Mouse (Mus musculus) limb, embryonic 14.5 days (tissue): ENCODE results near the gene Bcl2. TPM values are rescaled to one million over a fixed set of nuclear protein-coding genes. Genes with fewer than 3 reads are reported as not detected.

Source experiments
- ATAC-seq: fragments of 200-750 bp; cut with Nextera tagmentation; 2 replicates; pipeline ENCODE4 v1.8.0; 2017; ENCODE audit warnings: low read depth, moderate number of reproducible peaks, moderate TSS enrichment; ENCODE audit not compliant: low FRiP score
- DNase-seq: peaks from one replicate; pipeline ENCODE4 v3.0.0-alpha.2; 2015; ENCODE audit warnings: low spot score
- H3K27ac ChIP-seq: fragments of 300-500 bp; sonication (generic); replicated peaks from 2 replicates; pipeline ENCODE4 v1.5.1; 2014; ENCODE audit warnings: low read depth, mild to moderate bottlenecking, low read length, moderate library complexity, mixed read lengths
- H3K27me3 ChIP-seq: fragments of 300-500 bp; sonication (generic); 2 replicates; pipeline ENCODE4 v1.6.1; 2014; ENCODE audit warnings: low read length, mixed read lengths; ENCODE audit not compliant: control insufficient read depth, insufficient read depth
- H3K36me3 ChIP-seq: fragments of 300-500 bp; sonication (generic); 2 replicates; pipeline ENCODE4 v1.6.1; 2014; ENCODE audit warnings: mild to moderate bottlenecking, low read length, moderate library complexity, mixed read lengths; ENCODE audit not compliant: control insufficient read depth, insufficient read depth
- H3K4me1 ChIP-seq: fragments of 300-500 bp; sonication (generic); 2 replicates; pipeline ENCODE4 v1.6.1; 2014; ENCODE audit warnings: antibody characterized with exemption, low read length, mixed read lengths; ENCODE audit not compliant: control insufficient read depth, insufficient read depth
- H3K4me2 ChIP-seq: fragments of 300-500 bp; sonication (generic); replicated peaks from 2 replicates; pipeline ENCODE4 v1.6.1; 2014; ENCODE audit warnings: low read depth, mild to moderate bottlenecking, low read length, moderate library complexity; ENCODE audit not compliant: severe bottlenecking
- H3K4me3 ChIP-seq: fragments of 300-500 bp; sonication (generic); replicated peaks from 2 replicates; pipeline ENCODE4 v1.5.1; 2014; ENCODE audit warnings: low read length
- H3K9ac ChIP-seq: fragments of 300-500 bp; sonication (generic); 2 replicates; pipeline ENCODE4 v1.6.1; 2014; ENCODE audit warnings: mild to moderate bottlenecking, low read depth, low read length, moderate library complexity; ENCODE audit not compliant: severe bottlenecking
- H3K9me3 ChIP-seq: fragments of 300-500 bp; sonication (generic); 2 replicates; pipeline ENCODE4 v1.6.1; 2016; ENCODE audit warnings: low read length; ENCODE audit not compliant: control insufficient read depth
- POLR2A ChIP-seq: fragments of 200-500 bp; IDR thresholded peaks from 2 replicates; pipeline ENCODE4 v1.8.0; 2012; ENCODE audit warnings: inconsistent platforms, mild to moderate bottlenecking, moderate library complexity, borderline replicate concordance; ENCODE audit not compliant: insufficient read depth, insufficient read length; ENCODE audit errors: extremely low read depth
- WGBS: fragments of 180-500 bp; shearing (Covaris S2); extraction: QIAGEN DNeasy Blood & Tissue Kit; methylation state at CpG from one replicate; pipeline ENCODE4 v1.1.7; 2014; 5-methylcytosine and 5-hydroxymethylcytosine counted together
- polyA plus RNA-seq, 2 experiments: library from polyadenylated mRNA; depleted of rRNA in 1 of 2; stranded (reverse) in 1 of 2; unstranded in 1 of 2; fragments of >200 nt; fragmentation: Nextera tagmentation in 1 of 2; extraction: Ambion mirVana in 1 of 2; gene quantifications; 2 replicates each; pipeline versions ENCODE4 v1.2.1 to v1.2.3; 2012 to 2014

Gene Bcl2
- polyA plus RNA-seq, 2 experiments, result 8.0 to 15.7 TPM

GRCm38 (mm10) chr1:106679800-106680515 lies 34.1 kb downstream of the Bcl2 start:
- Histone ChIP-seq H3K4me2 (no peak overlapping the region), H3K4me3 (no peak overlapping the region)
- TF ChIP-seq POLR2A, result no peak

DNA sequence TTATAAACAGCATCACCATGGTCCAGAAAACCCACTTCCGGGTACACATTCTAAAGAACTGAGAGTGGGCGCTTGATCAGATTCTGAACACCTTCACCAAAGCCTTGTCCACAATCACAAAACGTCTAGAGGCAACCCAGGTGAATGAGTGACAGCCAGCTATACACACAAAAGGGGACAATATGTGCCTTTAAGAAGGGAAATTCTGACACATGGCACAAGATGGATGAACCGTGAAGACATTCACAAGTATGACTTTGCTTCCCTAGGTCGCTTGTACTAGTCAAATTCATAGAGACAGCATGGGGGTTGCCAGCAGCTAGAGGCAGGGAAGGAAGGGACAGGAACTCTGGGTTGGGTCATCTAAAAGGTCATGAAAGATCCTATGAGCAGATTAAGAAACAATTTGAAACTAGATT lies 36.0 kb downstream of the Bcl2 start:
- no peak overlapping the region for H3K9ac ChIP-seq
- TF ChIP-seq POLR2A, result no peak
- H3K36me3 ChIP-seq, result peaks cover 1% of the 10 kb centered on the region; the same call in 1 of the 2 replicates
- no peak for ATAC-seq
- no peak overlapping the region for H3K4me2 ChIP-seq
- 77% methylated on average over 5 of the region's 5 CpGs for WGBS
- H3K4me3 ChIP-seq, result no peak overlapping the region
- no peak overlapping the region for H3K27ac ChIP-seq
- no peaks in the 10 kb centered on the region for H3K27me3 ChIP-seq
- H3K4me1 ChIP-seq, result no peaks in the 10 kb centered on the region
- no peaks in the 10 kb centered on the region for H3K9me3 ChIP-seq
- DNase-seq, result no peak

More at GRCm38 (mm10) chr1:106679800-106680515, 34.1 kb downstream of the Bcl2 start:
- Histone ChIP-seq H3K9ac (no peak overlapping the region), H3K9me3 (no peaks in the 10 kb centered on the region), H3K4me1 (no peaks in the 10 kb centered on the region), H3K27me3 (no peaks in the 10 kb centered on the region), H3K36me3 (peaks cover 6% of the 10 kb centered on the region; the same call in 1 of the 2 replicates), H3K27ac (no peak overlapping the region)
- no peak for ATAC-seq
- 85% methylated on average over 6 of the region's 6 CpGs for WGBS
- DNase-seq, result no peak

- Histone ChIP-seq H3K27me3 (no peaks in the 10 kb centered on the region), H3K9me3 (no peaks in the 10 kb centered on the region), H3K36me3 (no peaks in the 10 kb centered on the region), H3K4me1 (peaks cover 6% of the 10 kb centered on the region; the same call in 1 of the 2 replicates), H3K27ac (peak overlapping the region; percentile 56; the same call in 1 of the 2 replicates), H3K4me3 (no peak overlapping the region), H3K4me2 (no peak overlapping the region), H3K9ac (no peak overlapping the region)
- WGBS, result 49% methylated on average over 8 of the region's 8 CpGs
- ATAC-seq (no peak), DNase-seq (no peak)
- TF ChIP-seq POLR2A, result no peak
Observed at GRCm38 (mm10) chr1:106666140-106667088, 47.7 kb downstream of the Bcl2 start.

DNA sequence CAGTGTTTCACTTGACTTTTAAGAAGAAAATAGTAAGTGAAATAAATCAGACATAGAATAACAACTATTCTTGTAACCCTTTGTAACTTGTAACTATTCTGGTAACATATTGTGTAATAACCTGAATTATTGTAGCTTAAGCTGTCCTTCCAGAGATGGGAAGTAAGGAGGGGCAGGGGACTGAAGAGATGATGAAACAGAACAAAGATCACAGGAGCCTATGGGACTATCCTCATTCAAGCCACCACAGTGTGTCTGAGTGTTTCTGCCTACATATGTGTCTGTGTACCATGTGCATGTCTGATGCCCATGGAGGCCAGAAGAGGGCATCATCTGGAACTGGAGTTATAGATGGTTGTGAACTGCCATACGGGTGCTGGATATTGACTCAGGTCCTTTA lies 49.1 kb downstream of the Bcl2 start:
- H3K36me3 ChIP-seq, result no peaks in the 10 kb centered on the region
- TF ChIP-seq POLR2A, result no peak
- H3K4me2 ChIP-seq, result no peak overlapping the region
- ATAC-seq (no peak), DNase-seq (no peak)
- H3K9ac ChIP-seq, result no peak overlapping the region
- no peaks in the 10 kb centered on the region for H3K9me3 ChIP-seq
- H3K27ac ChIP-seq, result no peak overlapping the region
- H3K4me3 ChIP-seq, result no peak overlapping the region
- H3K4me1 ChIP-seq, result peaks cover 6% of the 10 kb centered on the region; the same call in 1 of the 2 replicates
- no peaks in the 10 kb centered on the region for H3K27me3 ChIP-seq
- WGBS, result 90% methylated on average over 1 of the region's 1 CpGs

GRCm38 (mm10) chr1:106662486-106662885 lies 51.6 kb downstream of the Bcl2 start:
- H3K4me2 ChIP-seq, result no peak overlapping the region
- ATAC-seq, result no peak
- no peak overlapping the region for H3K4me3 ChIP-seq
- no peaks in the 10 kb centered on the region for H3K36me3 ChIP-seq
- H3K27me3 ChIP-seq, result no peaks in the 10 kb centered on the region
- peaks cover 6% of the 10 kb centered on the region; the same call in 1 of the 2 replicates for H3K4me1 ChIP-seq
- TF ChIP-seq POLR2A, result no peak
- no peak overlapping the region for H3K9ac ChIP-seq
- WGBS, result 82% methylated on average over 5 of the region's 5 CpGs
- peak; percentile 8 for DNase-seq
- H3K9me3 ChIP-seq, result no peaks in the 10 kb centered on the region
- H3K27ac ChIP-seq, result no peak overlapping the region
